Mouse (Mus musculus) stomach, postnatal 0 days (tissue): ENCODE results near the gene Rabepk. TPM values are rescaled to one million over a fixed set of nuclear protein-coding genes. Genes with fewer than 3 reads are reported as not detected.
"Not testable (repeated sequence)": the region's sequence is repeated elsewhere in the genome, so short reads cannot be mapped to it uniquely, and the experiment has no call there.

Experiments used
- ATAC-seq: fragments of 200-750 bp; cut with Nextera tagmentation; 2 replicates; pipeline ENCODE4 v1.8.0; 2017; ENCODE audit not compliant: low FRiP score, low TSS enrichment
- DNase-seq: peaks from one replicate; pipeline ENCODE4 v3.0.0-alpha.2; 2016; ENCODE audit warnings: low spot score
- H3K27ac ChIP-seq: fragments of 300-500 bp; sonication (generic); replicated peaks from 2 replicates; pipeline ENCODE4 v1.5.1; 2014; ENCODE audit warnings: mild to moderate bottlenecking, control low read depth
- H3K27me3 ChIP-seq: fragments of 300-500 bp; sonication (generic); 2 replicates; pipeline ENCODE4 v1.6.1; 2014; ENCODE audit warnings: low read length; ENCODE audit not compliant: control insufficient read depth, insufficient read depth
- H3K36me3 ChIP-seq: fragments of 300-500 bp; sonication (generic); 2 replicates; pipeline ENCODE4 v1.6.1; 2014; ENCODE audit warnings: low read length, mixed read lengths; ENCODE audit not compliant: control insufficient read depth, insufficient read depth
- H3K4me1 ChIP-seq: fragments of 300-500 bp; sonication (generic); replicated peaks from 2 replicates; pipeline ENCODE4 v1.6.1; 2014; ENCODE audit warnings: antibody characterized with exemption; ENCODE audit not compliant: control insufficient read depth, insufficient read depth
- H3K4me2 ChIP-seq: fragments of 300-500 bp; sonication (generic); replicated peaks from 2 replicates; pipeline ENCODE4 v1.6.1; 2014; ENCODE audit warnings: low read depth, mild to moderate bottlenecking, control low read depth, moderate library complexity
- H3K4me3 ChIP-seq: fragments of 300-500 bp; sonication (generic); 2 replicates; pipeline ENCODE4 v1.5.1; 2014; ENCODE audit warnings: low read depth, low read length, control low read depth
- H3K9ac ChIP-seq: fragments of 300-500 bp; sonication (generic); 2 replicates; pipeline ENCODE4 v1.6.1; 2014; ENCODE audit warnings: mild to moderate bottlenecking, low read length, control low read depth, mixed read lengths
- H3K9me3 ChIP-seq: fragments of 300-500 bp; sonication (generic); 2 replicates; pipeline ENCODE4 v1.6.1; 2016; ENCODE audit warnings: low read length; ENCODE audit not compliant: control insufficient read depth
- CTCF ChIP-seq: IDR thresholded peaks from 2 replicates; pipeline ENCODE4 v1.5.1; 2016; ENCODE audit warnings: antibody characterized with exemption, low read depth, mild to moderate bottlenecking, moderate library complexity
- EP300 ChIP-seq: optimal IDR thresholded peaks from 2 replicates; pipeline ENCODE3; 2016; ENCODE audit warnings: antibody characterized with exemption
- WGBS: fragments of 180-500 bp; shearing (Covaris S2); extraction: QIAGEN DNeasy Blood & Tissue Kit; methylation state at CpG from one replicate; pipeline ENCODE4 v1.1.7; 2014; 5-methylcytosine and 5-hydroxymethylcytosine counted together
- polyA plus RNA-seq: library from polyadenylated mRNA; unstranded; fragments of >200 nt; fragmentation: Nextera tagmentation; extraction: Ambion mirVana; gene quantifications from 2 replicates; pipeline ENCODE4 v1.2.1, GENCODE M21; 2015

Gene Rabepk
- polyA plus RNA-seq: 23.5 and 24.6 TPM in 2 replicates

DNA sequence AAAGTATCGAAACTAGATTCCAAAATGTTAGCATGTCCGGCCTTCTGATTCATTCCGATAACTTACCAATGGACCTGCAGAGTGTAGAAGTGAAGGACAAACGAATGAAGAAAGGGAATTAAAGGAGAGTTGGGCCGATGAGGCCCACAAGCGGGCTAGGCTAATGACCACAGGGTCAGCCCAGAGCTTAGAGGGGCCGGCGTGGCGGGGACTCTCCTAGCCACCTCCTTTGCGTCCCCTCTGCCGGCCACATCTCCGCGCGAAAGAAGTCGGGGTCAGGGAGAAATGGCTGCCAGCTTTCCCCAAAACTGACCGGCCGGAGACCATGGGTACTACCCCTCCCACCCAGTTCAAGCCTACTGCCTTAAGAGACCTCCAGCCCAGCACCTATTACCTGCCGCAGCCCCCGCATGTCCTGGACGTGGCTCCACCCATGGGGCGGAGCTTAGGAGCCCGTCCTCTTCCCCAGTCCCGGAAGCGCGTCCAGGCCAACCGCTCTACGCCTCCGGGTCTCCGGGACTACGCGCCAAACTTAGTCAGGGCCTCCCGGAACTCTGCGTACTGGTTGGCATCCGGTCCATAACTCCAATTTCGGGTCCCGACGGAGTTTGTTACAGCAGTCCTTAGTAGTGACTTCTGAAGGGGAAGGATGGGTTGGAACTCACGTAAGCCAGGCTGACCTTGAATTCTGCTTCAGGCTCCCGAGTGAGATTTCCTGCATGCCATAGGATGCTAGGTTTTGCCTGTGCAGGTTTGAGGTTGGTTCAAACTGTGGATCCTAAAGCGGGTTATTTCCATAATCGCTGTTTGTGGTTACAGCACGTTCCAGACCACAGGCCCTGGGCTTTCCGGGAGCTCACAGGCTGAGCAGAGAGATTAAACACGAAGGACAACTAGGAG is at the start of gene Rabepk:
Gene Rabepk (minus strand): TSS at position 556 of the 900 bp plus-strand sequence.
- H3K36me3 ChIP-seq: no peaks in the 10 kb centered on the region
- H3K4me3 ChIP-seq: peak within 1 kb of the TSS; percentile 71
- 3% methylated on average over 44 of the region's 44 CpGs for WGBS
- peak within 1 kb of the TSS; percentile 66 for H3K9ac ChIP-seq
- no peak for TF ChIP-seq EP300
- TF ChIP-seq CTCF: no peak
- ATAC-seq (peak; percentile 76), DNase-seq (peak; percentile 89)
- H3K4me2 ChIP-seq: peak within 1 kb of the TSS; percentile 85
- H3K9me3 ChIP-seq: no peaks in the 10 kb centered on the region
- no peaks in the 10 kb centered on the region for H3K4me1 ChIP-seq
- H3K27me3 ChIP-seq: no peaks in the 10 kb centered on the region
- H3K27ac ChIP-seq: peak within 1 kb of the TSS; percentile 85

- WGBS: 79% methylated on average over 1 of the region's 1 CpGs
These were observed 48.0 kb upstream of the Rabepk start for GRCm38 (mm10) chr2:34847702-34848101.

DNA sequence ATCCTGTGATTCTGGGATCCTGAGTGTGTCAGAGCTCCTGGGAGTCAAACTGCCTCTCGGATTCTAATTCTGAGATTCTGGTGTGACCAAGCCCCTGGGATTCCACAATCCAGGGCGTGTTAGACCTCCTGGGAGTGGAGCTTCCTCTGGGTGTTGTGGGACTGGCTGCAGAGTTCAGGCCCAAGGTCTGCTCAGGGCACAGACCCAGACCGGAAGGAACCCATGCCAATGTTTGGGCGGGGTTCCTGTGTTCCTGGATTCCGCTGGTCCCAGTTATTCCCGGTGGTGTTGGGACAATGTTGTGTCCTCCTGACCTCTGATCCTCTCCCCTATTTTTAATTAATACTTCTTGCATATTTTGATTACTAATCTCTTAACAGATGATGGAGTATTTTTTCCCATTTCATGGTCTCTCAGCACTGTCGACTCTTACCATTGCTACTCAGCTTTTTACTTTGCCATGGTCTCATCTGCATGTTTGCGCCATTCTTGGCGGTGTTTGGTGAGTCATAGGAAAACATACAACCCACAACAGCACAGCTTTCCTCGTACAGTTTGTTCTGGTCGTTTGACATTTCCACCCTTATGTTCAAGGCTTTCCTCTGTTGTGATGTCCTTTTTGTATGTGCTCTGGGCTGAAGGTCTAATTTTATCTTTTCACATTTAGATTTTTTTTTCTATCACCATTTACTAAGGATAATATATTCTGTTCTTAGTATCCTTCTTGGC is 43.7 kb upstream of the Rabepk start:
- H3K9me3 ChIP-seq: no peaks in the 10 kb centered on the region
- no peaks in the 10 kb centered on the region for H3K36me3 ChIP-seq
- H3K27me3 ChIP-seq: no peaks in the 10 kb centered on the region
- no peak overlapping the region for H3K27ac ChIP-seq
- DNase-seq: no peak
- no peak overlapping the region for H3K4me2 ChIP-seq
- no peaks in the 10 kb centered on the region for H3K4me1 ChIP-seq
- H3K9ac ChIP-seq: no peak overlapping the region
- no peak overlapping the region for H3K4me3 ChIP-seq
- 75% methylated on average over 11 of the region's 11 CpGs for WGBS
- ATAC-seq: no peak
- TF ChIP-seq CTCF (no peak), EP300 (no peak)

More at GRCm38 (mm10) chr2:34847702-34848101, 48.0 kb upstream of the Rabepk start:
- Histone ChIP-seq H3K27ac (no peak overlapping the region), H3K4me3 (no peak overlapping the region), H3K4me2 (no peak overlapping the region), H3K36me3 (peaks cover 8% of the 10 kb centered on the region), H3K9me3 (no peaks in the 10 kb centered on the region), H3K9ac (no peak overlapping the region), H3K27me3 (no peaks in the 10 kb centered on the region), H3K4me1 (no peaks in the 10 kb centered on the region)
- no peak for DNase-seq
- TF ChIP-seq CTCF: no peak
- TF ChIP-seq EP300: no peak
- no peak for ATAC-seq

DNA sequence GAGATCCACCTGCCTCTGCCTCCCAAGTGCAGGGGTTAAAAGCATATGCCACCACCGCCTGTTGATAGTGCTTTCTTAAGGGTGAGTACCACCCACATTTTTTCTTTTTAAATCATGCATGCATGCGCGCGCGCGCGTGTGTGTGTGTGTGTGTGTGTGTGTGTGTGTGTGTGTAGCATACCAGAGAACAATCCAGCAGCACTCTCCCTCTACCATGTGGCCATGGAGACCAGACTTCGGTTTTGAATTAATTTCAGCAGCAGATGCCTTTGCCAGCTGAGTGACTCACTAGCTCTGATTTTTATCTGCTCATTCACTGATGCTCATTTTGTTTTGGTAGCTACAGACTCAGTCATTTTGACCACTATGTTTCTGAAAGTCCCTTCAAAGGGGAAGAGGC is 42.0 kb upstream of the Rabepk start:
- H3K9ac ChIP-seq: no peak overlapping the region
- H3K4me3 ChIP-seq: no peak overlapping the region
- no peak overlapping the region for H3K4me2 ChIP-seq
- H3K36me3 ChIP-seq: no peaks in the 10 kb centered on the region
- ATAC-seq (no peak), DNase-seq (no peak)
- whole genome bisulfite sequencing: 84% methylated on average over 8 of the region's 8 CpGs
- no peaks in the 10 kb centered on the region for H3K4me1 ChIP-seq
- TF ChIP-seq CTCF: no peak
- TF ChIP-seq EP300: no peak
- no peaks in the 10 kb centered on the region for H3K27me3 ChIP-seq
- H3K27ac ChIP-seq: no peak overlapping the region
- H3K9me3 ChIP-seq: no peaks in the 10 kb centered on the region

- not testable (repeated sequence) for H3K4me1 ChIP-seq, H3K36me3 ChIP-seq, DNase-seq, H3K27me3 ChIP-seq, ATAC-seq, H3K9ac ChIP-seq, H3K4me3 ChIP-seq, H3K4me2 ChIP-seq, H3K27ac ChIP-seq, H3K9me3 ChIP-seq
- TF ChIP-seq CTCF: peak; percentile 42
- WGBS: 77% methylated on average over 5 of the region's 5 CpGs
These were observed 40.4 kb upstream of the Rabepk start for GRCm38 (mm10) chr2:34840143-34840542.
